Mouse (Mus musculus): ENCODE measurements around the gene Tfpi.

- TF ChIP-seq CTCF (IDR thresholded peaks at IDR 0.05; ENCODE audit: extremely low read depth, insufficient read depth, insufficient read length, insufficient replicate concordance) (no peak), POLR2A (IDR thresholded peaks at IDR 0.05; ENCODE audit: low read depth, low read length) (no peak)
Measured at GRCm38 (mm10) chr2:84477759-84478158, 1.2 kb upstream of the Tfpi start.
